Mouse (Mus musculus): ENCODE data around the gene Dtx4.
"Not testable (repeated sequence)": the region's sequence is repeated elsewhere in the genome, so short reads cannot be mapped to it uniquely, and the experiment has no call there.

The Dtx4 gene

DNA sequence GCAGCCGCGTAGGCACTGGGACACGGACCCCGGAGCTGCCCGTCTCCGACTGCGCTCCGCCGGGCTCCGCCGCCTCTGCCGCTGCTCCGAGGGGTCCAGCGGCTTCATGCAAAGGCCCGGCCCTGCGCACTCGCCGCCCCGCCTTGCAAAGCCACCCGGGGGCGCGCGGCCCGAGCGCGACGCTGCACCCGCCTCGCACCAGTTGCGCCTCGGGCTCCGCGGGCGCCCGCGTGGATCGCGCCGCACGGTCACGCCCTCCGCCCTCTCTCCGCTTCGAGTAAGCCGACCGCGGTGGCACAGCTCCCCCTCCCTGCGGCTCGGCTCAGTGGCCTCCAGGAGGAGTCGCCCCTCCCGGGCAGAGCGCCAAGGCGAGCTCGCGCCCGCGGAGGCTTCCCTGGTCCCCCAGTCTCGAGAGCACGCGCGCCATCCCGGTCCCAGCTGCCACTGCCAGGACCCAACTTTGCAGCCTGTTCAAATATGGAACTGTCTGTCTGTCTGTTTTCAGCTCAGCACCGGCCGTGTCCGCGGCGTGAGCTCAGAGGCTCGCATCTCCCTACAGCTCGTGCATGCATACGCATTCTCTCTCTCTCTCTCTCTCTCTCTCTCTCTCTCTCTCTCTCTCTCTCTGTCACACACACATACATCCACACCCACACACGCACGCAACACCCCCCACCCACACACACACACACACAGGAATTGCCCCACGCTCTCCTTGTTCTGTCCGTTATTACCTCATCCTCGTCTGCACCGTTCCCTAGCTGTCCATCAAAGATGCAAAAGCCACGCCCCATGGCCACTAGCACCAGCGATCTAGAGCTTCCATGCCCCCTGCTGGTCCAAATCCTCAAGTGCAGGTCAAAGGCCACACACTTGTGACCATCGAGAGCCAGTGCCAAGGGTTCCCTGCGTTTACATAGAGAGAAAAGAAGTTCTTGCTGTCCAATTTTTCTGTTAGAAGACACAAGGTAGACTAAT is at the start of gene Dtx4:
TSS of gene Dtx4 (minus strand) at position 85 of the 978 bp plus-strand sequence.
- peak; percentile 91 to 93 for DNase-seq (ENCODE audit: low spot score in 2 of 2)

DNA sequence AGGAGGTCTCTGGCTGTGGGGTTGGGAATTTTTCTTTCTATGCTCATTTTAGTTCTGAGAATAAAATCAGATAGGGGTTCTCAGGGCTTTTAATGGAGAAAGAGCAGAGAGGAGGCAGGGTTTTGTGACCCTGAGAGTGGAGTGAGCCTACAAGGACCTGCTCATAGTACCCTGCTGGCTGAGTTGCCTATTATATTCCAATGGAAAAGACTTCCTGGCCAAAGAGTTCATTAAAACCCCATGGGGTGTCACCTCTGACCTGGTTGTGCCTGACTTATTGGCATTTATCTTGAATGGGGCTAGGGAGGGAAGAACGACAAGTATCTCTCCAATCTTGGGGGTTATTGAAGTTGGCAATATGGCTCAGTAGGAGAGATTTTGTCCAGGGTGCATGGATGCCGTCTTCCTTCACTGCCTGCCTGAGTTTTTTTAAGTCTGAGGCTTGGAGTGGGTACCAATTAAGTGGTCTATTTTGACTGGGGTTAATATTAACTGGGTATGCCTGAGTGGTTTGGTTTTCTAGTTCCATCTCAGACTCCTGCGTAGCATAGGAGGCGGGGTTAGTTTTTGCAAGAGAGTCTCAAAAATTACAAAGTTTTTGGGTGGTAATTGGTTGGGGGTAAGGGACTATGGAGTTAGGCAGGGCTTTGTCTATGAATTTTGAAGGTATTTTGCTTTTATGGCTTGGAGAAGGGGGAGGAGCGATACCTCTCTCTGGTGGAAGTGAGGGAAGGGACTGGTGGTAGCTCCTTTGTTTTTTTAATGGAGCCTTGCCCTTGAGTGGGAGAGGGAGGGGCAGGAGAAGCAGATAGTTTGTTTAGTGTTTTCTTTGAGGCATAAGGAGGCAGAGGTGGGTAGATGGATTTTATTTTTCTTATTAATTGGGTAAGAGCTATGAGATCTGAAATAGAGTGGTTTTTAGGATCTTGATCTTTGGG is 49.0 kb upstream of the Dtx4 start:
- DNase-seq (ENCODE audit: low spot score in 2 of 2), result no peak

DNA sequence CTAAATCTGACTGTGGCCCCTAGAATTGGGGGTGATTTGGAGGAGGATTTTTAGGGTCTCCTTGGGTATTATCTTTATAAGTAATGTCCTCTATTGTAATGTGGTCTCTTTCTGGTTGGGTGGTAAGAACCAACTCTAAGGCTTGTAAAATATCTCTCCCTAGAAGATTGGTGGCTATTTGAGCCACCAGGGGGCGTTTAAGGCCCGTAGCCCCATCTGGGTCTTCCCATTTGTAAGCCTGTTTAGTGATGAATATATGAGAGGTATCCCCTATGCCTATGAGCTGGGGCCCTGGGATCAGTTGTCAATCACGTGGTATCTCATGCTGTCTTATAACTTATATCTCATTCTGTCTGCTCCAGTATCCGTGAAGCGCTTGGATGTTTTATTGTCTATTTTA is 47.9 kb upstream of the Dtx4 start:
- DNase-seq (ENCODE audit: low spot score in 2 of 2), result peak in 1 of 2 experiments; percentile 7

DNA sequence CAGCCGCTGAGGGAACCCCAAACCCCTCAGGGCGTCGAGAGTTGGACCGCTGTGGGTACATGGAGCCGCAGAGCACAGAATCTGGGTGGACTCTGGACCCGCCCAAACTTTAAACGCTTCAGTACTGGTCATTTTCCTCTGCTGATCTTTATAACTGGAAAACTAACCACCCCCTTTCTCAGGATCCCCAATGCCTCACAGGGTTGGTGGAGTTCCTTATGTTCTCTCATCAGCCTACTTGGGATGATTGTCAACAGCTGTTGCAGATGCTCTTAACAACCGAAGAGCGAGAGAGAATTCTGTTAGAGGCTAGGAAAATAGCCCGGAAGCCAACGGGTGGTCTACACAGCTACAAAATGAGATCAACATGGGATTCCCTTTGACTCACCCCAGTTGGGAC is 44.2 kb upstream of the Dtx4 start, which contains the start of gene Fam111a:
TSS of gene Fam111a (plus strand) at position 301 of the 400 bp plus-strand sequence.
- DNase-seq (ENCODE audit: low spot score in 2 of 2), result not testable (repeated sequence)

DNA sequence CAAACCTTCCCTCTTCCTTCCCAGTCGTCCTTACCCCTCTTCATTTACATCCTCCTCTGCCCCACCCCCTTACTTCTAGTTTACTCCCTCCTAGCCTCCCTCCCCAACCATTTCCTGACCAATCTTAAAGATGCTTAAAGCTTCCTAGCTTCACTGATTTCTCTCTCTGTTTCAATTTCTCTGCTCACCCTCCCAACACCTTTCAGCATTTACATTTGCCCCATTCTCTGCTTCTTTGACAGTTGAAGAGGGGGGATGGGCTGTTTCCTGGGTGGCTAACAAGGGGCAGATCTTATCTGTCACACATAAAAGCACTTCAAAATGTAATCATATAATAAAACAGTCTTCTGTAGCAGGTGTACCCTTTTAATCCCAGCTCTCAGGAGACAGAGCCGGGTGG is 40.4 kb upstream of the Dtx4 start:
- no peak for DNase-seq (ENCODE audit: low spot score in 2 of 2)

DNA sequence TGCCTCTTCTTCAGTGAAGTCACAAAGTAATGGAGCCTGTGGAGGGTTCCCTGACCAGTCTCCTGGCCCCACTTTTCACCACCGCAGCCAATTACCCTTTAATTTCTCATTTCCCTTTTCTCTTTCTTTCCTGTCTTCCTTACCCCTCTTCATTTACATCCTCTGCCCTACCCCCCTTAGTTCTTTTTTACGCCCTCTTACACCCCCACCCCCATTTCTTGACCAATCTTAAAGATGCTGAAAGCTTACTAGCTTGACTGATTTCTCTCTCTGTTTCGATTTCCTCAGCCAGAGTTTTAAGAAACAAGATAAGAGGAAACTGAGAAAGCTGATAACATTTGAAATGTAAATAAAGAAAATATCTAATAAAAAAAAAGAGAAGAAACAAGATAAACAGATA is 39.5 kb upstream of the Dtx4 start:
- DNase-seq (ENCODE audit: low spot score in 2 of 2), result no peak

DNA sequence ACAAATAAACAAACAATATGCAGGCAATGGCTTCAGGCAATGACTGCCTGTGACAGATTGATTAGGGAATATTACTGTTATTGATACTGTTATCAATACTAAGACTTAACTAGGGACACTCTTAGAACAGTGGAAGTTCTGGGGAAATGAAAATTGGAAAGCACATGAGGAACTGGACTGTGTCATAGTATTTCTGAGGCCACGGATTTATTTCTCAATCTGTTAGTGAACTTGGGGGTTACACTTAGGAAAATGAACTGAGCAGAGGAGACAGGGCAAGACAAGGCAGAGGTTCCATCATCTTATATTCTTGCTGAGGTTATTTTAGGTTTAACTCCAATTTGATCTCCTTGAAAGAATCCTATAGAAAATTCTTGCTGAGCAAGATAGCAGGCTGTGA is 38.7 kb upstream of the Dtx4 start:
- DNase-seq (ENCODE audit: low spot score in 2 of 2), result no peak

DNA sequence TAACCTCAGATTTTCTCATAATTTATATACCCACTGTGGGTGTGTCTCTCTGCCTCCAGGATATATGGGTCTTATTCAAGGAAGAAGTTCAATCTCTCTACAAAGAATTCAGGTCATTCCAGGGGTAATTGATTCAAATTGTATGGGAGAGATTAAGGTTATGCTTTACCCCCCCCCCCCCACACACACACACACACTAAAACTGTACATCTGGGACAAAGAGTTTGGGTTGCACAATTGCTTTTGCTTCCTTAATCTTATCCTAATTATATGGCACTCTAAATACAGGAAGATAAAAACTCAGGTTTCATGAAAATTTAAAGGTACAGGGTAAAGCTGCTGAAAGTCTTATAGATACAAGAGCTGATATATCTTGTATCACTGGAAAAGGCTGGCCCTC is 35.9 kb upstream of the Dtx4 start:
- DNase-seq (ENCODE audit: low spot score in 2 of 2), result no peak

DNA sequence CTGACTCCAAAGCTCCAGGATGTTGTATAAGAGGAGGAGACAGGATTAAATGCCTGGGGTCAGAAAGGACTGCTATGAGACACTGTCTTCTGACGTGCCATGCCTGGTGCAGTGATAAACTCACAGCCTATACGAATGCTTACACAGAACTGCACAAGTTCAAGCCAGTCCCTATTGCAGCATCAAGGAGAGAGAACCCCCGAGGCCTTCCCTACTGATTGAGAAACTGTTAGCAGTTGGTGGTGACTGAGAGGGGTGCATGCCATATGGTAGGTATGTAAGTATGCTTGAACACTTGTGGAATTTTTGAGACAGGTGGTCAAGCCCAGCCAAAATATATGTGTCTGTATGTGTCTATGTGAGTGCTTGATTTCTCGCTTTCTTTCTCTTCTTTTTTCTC is 22.1 kb upstream of the Dtx4 start:
- no peak for DNase-seq (ENCODE audit: low spot score in 2 of 2)

DNA sequence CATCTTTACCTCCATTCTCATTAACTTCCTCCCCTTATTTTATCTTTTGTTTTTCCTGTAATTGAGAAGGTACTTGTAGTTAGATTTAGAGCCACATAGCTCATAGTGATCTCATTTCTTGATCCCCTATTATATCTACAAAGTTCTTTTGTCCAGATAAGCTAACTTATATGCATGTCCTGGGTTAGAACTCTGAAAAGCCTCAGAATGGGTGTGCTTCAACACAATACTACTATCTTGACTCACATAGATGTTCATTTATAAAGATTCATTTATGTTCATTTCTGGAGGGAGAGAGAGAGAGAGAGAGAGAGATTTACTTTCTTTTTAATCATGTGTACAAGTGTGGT is 17.3 kb upstream of the Dtx4 start:
- DNase-seq (ENCODE audit: low spot score in 2 of 2), result no peak

DNA sequence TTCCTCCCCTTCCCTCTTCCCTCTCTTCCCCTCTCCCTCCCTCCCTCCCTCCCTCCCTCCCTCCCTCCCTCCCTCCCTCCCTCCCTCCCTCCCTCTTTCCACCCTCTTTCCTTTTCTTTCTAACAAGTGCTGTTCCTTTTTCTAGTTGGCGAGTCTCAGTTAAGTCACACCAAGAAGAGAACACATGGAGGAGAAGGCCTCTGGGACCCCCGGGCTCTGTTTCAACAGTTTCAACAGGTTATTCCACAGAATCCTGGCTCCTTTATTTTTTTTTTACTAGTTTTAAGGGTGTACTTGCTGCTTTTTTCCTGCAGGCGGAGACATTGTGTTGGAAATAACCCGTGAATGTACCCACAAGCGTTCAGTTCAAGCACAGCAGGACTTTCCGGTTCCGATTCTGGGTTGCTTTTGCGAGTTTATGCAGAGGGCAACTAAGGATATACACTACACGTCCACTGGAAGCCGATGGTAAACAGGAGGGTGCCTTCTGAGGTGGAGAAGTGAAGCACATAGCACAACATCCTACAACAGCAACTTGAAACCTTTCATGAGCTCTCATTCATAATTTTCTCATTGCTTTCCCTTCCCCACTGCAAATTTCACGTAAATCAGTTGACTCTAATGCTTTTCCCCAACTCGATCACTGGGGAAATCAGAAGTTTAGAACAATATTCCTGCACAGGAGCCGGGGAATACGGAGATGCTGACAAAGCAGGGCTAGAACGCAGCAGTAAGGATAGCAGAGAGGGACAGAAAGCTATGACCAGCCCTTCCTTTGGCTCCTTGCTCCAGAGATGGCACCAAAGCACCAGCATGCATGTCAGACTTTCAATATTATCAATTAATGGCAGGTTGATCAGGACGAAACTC is 16.7 kb upstream of the Dtx4 start:
- DNase-seq (ENCODE audit: low spot score in 2 of 2), result peak; percentile 32 to 61

DNA sequence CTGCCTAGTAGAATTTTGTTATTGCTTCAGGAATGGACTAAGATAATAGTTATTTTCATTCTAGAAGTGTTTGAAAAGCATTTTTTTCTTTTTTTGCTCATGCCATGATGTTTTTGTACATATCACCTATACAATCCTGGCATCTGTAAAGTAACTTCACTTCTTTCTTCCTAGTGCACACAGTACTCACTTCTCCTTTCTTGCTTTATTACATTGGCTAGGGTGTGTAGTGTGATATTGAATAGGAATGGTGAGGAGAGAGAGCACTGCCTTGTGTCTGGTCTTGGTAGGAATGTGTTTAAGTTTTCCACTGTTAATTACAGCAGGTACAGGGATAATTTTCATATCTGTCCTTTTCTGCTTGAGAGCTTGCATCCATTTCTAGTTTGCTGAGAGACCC is 13.4 kb upstream of the Dtx4 start:
- DNase-seq (ENCODE audit: low spot score in 2 of 2), result no peak

DNA sequence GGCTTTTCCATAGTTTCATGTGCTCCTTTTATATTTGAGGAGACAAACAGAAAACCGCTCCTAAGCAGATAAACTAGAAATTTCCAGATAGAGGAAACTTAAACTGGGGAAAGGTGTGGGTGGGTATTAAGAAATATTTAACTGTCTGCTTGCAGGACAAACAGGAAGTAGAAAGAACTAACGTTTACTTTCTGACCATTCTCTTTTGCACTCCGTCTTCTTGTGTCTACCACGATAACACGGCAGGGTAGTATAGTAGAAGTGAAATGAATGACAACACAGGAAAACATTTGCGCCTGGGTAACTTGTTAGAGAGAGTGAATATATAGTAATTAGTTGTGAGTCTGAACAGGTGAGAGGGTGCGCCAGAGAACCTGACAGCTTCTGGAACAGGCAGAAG is 1.5 kb upstream of the Dtx4 start:
- DNase-seq (ENCODE audit: low spot score in 2 of 2), result no peak

DNA sequence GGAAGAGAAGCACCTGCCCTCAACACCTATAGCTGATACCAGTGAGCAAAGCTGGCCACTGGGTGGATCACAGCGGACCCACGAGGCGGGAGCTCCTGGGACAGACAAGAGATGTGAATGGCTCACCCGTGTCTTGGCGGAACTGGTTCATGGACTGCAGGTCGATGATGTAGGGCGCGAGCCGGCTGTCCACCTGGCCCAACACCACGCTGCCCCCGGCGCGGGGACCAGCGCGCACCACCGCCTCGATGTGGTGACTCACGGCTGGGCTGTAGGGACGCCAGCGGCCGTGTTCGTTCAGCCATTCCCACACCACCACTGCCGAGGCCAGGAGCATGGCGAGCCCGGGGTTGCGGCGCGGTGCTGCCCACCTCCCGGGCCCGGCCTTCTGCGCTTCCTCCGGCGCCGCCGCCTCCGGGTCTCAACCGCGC is 358 bp downstream of the Dtx4 start:
- peak in 1 of 2 experiments; percentile 53 for DNase-seq (ENCODE audit: low spot score in 2 of 2)

DNA sequence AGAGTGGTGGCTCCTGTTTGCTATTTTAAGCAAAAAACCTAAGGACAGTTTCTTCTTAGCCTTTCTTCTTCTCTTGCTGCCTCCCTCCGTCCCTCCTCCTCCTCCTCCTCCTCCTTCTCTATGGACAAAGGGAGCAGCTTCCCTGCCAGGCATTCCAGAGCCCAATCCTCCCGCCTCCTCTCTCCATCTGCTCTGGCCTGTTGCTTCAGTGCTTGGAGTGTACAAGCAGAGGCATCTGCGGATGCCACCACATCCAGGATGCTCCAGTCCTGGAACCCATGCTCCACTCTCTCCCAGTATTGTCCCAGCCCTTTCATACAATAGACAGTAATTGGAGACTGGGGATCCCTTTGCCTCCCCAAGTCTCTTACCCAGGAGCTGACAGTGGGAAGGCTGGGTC is 1.1 kb downstream of the Dtx4 start:
- peak; percentile 51 to 61 for DNase-seq (ENCODE audit: low spot score in 2 of 2)

DNA sequence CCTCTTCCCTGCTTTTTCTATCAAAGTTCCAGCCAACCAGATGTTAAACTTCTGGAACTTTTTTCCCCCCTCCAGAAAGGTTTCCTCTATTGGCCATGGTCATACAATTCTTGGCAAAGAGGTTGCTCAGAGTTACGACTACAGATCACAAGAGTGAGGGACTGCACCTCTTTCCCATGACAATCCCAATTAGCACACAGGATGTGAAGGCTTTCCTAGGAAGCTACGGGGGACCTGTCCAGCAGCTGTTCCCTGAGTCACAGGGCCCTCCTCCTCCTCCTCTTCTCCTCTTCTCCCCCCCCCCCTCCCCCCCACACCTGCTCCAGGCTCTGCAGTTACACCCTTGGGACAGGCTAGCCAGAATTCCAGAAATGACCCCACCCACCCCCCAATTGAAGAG is 1.8 kb downstream of the Dtx4 start:
- no peak for DNase-seq (ENCODE audit: low spot score in 2 of 2)

DNA sequence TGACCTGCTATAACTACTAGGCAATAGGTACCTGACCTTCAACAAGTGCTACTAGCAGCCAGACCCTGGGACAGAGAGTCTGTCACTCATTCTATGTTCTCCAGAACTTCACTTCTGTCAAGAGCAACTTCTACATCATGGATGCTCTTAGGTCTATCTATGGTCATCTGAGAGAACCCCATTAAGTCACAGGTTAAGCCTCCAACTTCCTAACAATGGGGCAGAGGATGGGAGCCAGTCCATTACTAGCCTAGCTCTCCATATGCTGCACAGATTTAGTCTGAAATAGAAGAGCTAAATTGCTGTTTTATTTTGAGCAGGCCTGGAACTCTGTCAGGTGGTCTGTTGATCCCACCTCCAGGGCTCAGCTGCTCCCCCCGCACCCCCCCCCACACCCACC is 2.3 kb downstream of the Dtx4 start:
- DNase-seq (ENCODE audit: low spot score in 2 of 2), result no peak

DNA sequence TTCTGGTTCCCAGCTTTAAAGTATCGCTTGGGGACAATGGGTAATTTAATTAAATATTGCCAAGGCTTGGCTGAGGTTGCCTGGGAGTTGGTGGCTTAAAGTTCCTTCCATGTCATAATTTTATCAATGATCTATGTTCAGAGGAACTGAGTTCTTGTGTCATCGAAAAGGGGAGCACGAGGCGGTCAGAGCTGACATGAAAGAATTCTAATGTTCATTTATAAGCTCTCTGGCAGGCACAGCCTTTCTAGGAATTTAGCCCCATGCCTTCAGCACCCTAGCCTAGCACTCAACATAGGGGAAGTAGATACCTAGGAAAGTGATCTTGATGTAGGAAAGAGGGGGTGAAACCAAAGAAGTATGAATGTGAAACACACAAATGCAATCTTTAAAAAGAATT is 2.9 kb downstream of the Dtx4 start:
- DNase-seq (ENCODE audit: low spot score in 2 of 2), result no peak

DNA sequence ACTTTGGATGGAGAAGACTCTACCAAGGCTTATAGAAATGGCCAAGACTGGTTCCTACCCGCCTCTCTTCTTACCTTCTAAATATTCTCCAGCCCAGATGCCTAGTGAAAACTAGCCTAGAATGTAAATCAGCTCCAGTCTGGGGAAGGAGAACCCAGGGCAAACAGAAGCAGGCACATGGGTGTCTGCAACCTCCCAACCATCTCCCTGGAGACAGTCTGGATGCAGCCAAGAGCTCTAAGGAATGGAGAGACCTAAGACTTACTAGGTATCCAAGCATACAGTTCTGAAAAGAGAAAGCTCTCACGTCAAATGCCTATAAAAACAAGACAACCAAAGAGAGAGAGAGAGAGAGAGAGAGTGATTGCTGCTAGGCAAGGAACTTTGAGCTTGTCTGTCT is 3.3 kb downstream of the Dtx4 start:
- no peak for DNase-seq (ENCODE audit: low spot score in 2 of 2)

DNA sequence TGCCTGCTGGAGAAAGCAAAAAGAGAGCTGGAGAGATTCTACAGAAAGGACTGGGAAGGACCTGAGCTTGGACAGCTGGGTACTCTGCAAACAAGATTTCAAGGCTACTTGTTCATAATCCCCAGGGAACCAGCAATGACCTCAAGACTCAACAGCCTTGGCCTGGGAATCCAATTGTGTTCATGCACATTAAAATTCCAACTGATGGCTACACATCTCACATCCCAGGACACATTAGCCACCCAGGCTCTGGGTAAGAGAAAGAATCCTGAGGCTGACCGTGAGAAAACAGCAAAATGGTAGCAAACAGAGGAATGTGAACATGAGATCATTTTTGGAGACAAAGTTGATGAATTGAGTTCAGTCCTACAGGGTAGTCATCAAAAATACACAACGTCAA is 5.0 kb downstream of the Dtx4 start:
- no peak for DNase-seq (ENCODE audit: low spot score in 2 of 2)

DNA sequence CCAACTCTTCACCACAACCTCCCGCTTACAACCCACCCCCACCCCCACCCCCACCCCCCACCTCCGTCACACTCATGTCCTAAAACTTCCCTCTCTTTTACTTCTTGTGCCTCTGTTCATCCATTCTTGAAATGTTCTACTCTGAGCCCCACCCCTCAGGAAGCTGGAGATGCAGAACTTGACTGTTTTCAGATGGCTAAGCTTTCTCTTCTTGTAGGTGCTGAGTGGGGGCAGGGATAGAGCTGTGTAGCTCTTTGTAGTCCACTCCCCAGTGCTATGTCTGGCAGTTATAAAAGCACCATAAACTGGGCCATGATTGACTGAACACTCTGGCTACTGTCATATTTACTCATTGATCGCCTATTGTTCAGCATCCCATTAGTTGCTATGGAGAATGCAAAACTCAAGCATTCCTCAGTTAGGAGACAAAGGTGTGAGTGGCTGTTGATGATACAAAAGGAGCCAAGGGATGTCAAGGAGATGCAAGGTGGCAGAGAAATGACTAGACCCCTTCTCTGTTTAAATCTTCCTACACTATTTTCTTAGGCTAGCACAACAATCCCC is 6.2 kb downstream of the Dtx4 start:
- no peak for DNase-seq (ENCODE audit: low spot score in 2 of 2)

All from frontal cortex, postnatal 10 days (tissue).